Mouse (Mus musculus): ENCODE results near the gene Mrgpre. TPM values are rescaled to one million over a fixed set of nuclear protein-coding genes. Genes with fewer than 3 reads are reported as not detected.

The Mrgpre gene
- polyA plus RNA-seq, 1 experiment from 2014 or later: 7.2 TPM

- ATAC-seq (ENCODE audit: low FRiP score, low TSS enrichment): no peak
- H3K4me3 ChIP-seq (replicated peaks; ENCODE audit: low read depth, low read length): peak overlapping the region; percentile 83
- H3K27ac ChIP-seq (replicated peaks; ENCODE audit: low read depth, low read length): peak overlapping the region; percentile 67
- peaks cover 26% of the 10 kb centered on the region for H3K4me1 ChIP-seq (ENCODE audit: control insufficient read depth, insufficient read depth, low read length)
- peak overlapping the region; percentile 94 for H3K9ac ChIP-seq (replicated peaks; ENCODE audit: low read length)
- no peaks in the 10 kb centered on the region for H3K36me3 ChIP-seq (ENCODE audit: control insufficient read depth, insufficient read depth, low read length)
- no peaks in the 10 kb centered on the region for H3K27me3 ChIP-seq (ENCODE audit: control insufficient read depth, insufficient read depth, low read length)
- H3K4me2 ChIP-seq (ENCODE audit: low read length): peak overlapping the region; percentile 79
- 68% methylated on average over 6 of the region's 6 CpGs for WGBS
- DNase-seq: no peak
- H3K9me3 ChIP-seq (ENCODE audit: control insufficient read depth, low read length): no peaks in the 10 kb centered on the region
These were observed 46.1 kb downstream of the Mrgpre start for GRCm38 (mm10) chr7:143738194-143738593.

GRCm38 (mm10) chr7:143733746-143734145, 50.6 kb downstream of the Mrgpre start:
- no peak overlapping the region for H3K4me2 ChIP-seq (ENCODE audit: low read length)
- no peaks in the 10 kb centered on the region for H3K9me3 ChIP-seq (ENCODE audit: control insufficient read depth, low read length)
- H3K27me3 ChIP-seq (ENCODE audit: control insufficient read depth, insufficient read depth, low read length): no peaks in the 10 kb centered on the region
- DNase-seq: no peak
- no peak overlapping the region for H3K27ac ChIP-seq (replicated peaks; ENCODE audit: low read depth, low read length)
- no peak overlapping the region for H3K9ac ChIP-seq (replicated peaks; ENCODE audit: low read length)
- no peak for ATAC-seq (ENCODE audit: low FRiP score, low TSS enrichment)
- H3K36me3 ChIP-seq (ENCODE audit: control insufficient read depth, insufficient read depth, low read length): no peaks in the 10 kb centered on the region
- 87% methylated on average over 4 of the region's 4 CpGs for WGBS
- no peak overlapping the region for H3K4me3 ChIP-seq (replicated peaks; ENCODE audit: low read depth, low read length)
- H3K4me1 ChIP-seq (ENCODE audit: control insufficient read depth, insufficient read depth, low read length): peaks cover 13% of the 10 kb centered on the region

DNA sequence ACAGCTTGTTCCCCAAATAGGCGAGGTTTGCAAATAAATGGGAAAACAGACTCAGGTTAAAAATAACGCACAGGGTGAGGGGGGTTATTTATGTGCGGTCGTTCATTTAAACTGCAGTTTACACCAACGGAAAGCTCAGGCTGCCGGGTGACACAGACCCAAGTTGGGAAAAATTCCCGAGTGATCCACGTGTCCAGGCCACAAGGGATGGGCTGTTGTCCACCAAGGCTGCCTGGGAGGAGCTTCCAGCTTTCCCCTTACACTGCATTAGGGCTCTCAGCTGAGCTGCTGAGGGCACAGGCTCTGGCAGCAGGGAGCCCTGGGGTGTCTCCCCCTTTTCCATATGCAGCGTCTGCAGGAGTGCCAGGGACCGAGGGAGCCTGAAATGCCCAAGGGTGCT, 54.4 kb downstream of the Mrgpre start:
- no peak for ATAC-seq (ENCODE audit: low FRiP score, low TSS enrichment)
- no peaks in the 10 kb centered on the region for H3K4me1 ChIP-seq (ENCODE audit: control insufficient read depth, insufficient read depth, low read length)
- WGBS: 83% methylated on average over 10 of the region's 10 CpGs
- no peak overlapping the region for H3K27ac ChIP-seq (replicated peaks; ENCODE audit: low read depth, low read length)
- no peak overlapping the region for H3K4me2 ChIP-seq (ENCODE audit: low read length)
- no peaks in the 10 kb centered on the region for H3K9me3 ChIP-seq (ENCODE audit: control insufficient read depth, low read length)
- no peak overlapping the region for H3K4me3 ChIP-seq (replicated peaks; ENCODE audit: low read depth, low read length)
- no peak for DNase-seq
- H3K36me3 ChIP-seq (ENCODE audit: control insufficient read depth, insufficient read depth, low read length): no peaks in the 10 kb centered on the region
- H3K9ac ChIP-seq (replicated peaks; ENCODE audit: low read length): no peak overlapping the region
- no peaks in the 10 kb centered on the region for H3K27me3 ChIP-seq (ENCODE audit: control insufficient read depth, insufficient read depth, low read length)

Small RNAs within 50 kb of the gene (microRNA-seq; reads per million reads assigned to microRNA genes)
- not detected for gene Gm22064

Other genes with a start within 250 kb of the Mrgpre start
- gene Nap1l4, start 235.4 kb downstream of the Mrgpre start, polyA plus RNA-seq (2014; fragmentation: Nextera tagmentation; extraction: Ambion mirVana): 174 and 226 TPM in 2 replicates
- gene Cars, start 184.4 kb downstream of the Mrgpre start, polyA plus RNA-seq (2014; fragmentation: Nextera tagmentation; extraction: Ambion mirVana): 53.1 and 64.9 TPM in 2 replicates
- gene Tnfrsf26, start 155.8 kb downstream of the Mrgpre start, polyA plus RNA-seq (2014; fragmentation: Nextera tagmentation; extraction: Ambion mirVana): 0.09 and 0.21 TPM in 2 replicates
- 4.3 and 5.5 TPM in 2 replicates for gene Tnfrsf22, start 134.8 kb downstream of the Mrgpre start, polyA plus RNA-seq (2014; fragmentation: Nextera tagmentation; extraction: Ambion mirVana)
- 0.75 and 1.2 TPM in 2 replicates for gene Tnfrsf23, start 98.6 kb downstream of the Mrgpre start, polyA plus RNA-seq (2014; fragmentation: Nextera tagmentation; extraction: Ambion mirVana)
- gene Osbpl5, start 27.5 kb downstream of the Mrgpre start, polyA plus RNA-seq (2014; fragmentation: Nextera tagmentation; extraction: Ambion mirVana): 30.1 and 33.2 TPM in 2 replicates
- gene Mrgprg, start 17.5 kb downstream of the Mrgpre start, polyA plus RNA-seq (2014; fragmentation: Nextera tagmentation; extraction: Ambion mirVana): not detected in 2 replicates
- 6.5 and 7.1 TPM in 2 replicates for gene Nadsyn1, start 38.3 kb upstream of the Mrgpre start, polyA plus RNA-seq (2014; fragmentation: Nextera tagmentation; extraction: Ambion mirVana)
- gene Dhcr7, start 38.6 kb upstream of the Mrgpre start, polyA plus RNA-seq (2014; fragmentation: Nextera tagmentation; extraction: Ambion mirVana): 64.6 and 73.3 TPM in 2 replicates
- gene Gm498, start 82.3 kb upstream of the Mrgpre start, polyA plus RNA-seq (2014; fragmentation: Nextera tagmentation; extraction: Ambion mirVana): not detected in 2 replicates
- 9.1 and 9.4 TPM in 2 replicates for gene Shank2, start 217.4 kb upstream of the Mrgpre start, polyA plus RNA-seq (2014; fragmentation: Nextera tagmentation; extraction: Ambion mirVana)